Mouse (Mus musculus) thymus, postnatal 4 days (tissue): ENCODE results near the gene Foxn2.
"Not testable (repeated sequence)": the region's sequence is repeated elsewhere in the genome, so short reads cannot be mapped to it uniquely, and the experiment has no call there.

Experiments
- DNase-seq: peaks from one replicate; pipeline ENCODE4 v3.0.0; 2021

Foxn2 gene

DNA sequence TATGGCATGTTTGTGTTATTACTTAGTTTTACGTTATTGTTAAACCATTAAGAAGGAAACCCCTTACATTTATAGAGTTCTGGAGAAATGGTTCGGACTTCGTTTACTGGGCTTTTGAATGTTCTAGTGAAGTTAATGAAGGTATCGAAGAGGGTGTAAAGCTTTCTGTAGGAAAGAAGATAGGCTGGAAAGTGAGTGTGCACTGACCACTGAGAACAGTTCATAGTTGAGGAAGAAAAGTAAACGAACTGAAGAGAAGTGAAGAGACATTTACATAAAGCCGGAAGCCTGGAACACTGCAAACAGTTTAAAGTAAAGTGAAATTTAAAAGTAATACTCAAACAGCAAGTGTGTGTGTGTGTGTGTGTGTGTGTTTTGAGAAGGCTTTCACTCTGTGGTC lies 2.1 kb downstream of the Foxn2 start:
- no peak for DNase-seq

DNA sequence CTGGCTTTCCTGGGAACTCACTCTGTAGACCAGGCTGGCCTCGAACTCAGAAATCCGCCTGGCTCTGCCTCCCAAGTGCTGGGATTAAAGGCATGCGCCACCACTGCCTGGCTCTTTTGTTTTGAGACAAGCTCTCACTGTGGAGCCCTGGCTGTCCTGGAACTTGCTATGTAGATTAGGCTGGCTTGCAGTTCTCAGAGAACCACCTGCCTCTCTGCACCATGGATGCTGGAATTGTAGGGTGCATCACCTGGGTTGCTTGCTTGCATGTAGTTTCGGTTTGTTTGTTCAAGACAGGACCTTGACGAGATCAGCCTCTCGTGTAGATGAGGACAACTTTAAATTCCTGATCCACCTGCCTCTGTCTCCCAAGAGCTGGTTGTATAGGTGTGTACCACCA lies 2.7 kb downstream of the Foxn2 start:
- DNase-seq, result no peak

DNA sequence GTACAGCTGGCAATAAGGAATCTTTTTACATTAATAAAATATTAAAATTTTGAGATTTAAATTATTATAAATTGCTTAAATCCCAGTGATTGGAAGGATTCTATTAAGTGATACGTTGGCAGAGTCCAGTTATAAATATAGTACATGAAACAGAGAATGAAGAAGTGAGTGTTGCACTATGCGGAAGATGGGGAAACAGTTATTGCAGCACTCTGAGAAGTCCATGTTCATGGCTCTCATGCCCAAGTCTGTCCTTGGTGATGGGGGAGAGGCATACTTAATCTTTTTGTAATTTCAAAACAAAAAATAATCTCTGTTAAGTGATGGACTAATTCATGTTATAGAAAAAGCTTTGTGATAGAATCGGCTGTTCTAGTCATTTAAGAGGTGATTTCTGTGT lies 17.6 kb downstream of the Foxn2 start:
- no peak for DNase-seq

GRCm38 (mm10) chr17:88459516-88459915 lies 19.0 kb downstream of the Foxn2 start:
- DNase-seq, result no peak

- no peak for DNase-seq
These were observed 19.7 kb downstream of the Foxn2 start for GRCm38 (mm10) chr17:88459916-88460901.

DNA sequence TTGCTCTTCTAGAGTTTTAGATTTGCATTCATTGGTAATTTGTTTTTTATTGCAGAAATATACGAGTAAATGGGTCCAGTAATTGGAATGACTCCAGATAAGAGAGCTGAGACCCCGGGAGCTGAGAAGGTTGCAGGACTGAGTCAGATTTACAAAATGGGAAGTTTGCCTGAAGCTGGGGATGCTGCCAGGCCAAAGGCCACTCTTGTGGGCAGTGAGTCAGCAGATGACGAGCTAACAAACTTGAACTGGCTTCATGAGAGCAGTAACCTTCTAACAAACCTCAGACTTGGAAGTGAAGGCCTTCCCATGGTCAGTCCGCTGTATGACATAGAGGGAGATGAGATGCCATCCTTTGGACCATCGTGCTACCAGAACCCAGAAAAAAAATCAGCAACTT lies 22.1 kb downstream of the Foxn2 start:
- DNase-seq, result no peak

DNA sequence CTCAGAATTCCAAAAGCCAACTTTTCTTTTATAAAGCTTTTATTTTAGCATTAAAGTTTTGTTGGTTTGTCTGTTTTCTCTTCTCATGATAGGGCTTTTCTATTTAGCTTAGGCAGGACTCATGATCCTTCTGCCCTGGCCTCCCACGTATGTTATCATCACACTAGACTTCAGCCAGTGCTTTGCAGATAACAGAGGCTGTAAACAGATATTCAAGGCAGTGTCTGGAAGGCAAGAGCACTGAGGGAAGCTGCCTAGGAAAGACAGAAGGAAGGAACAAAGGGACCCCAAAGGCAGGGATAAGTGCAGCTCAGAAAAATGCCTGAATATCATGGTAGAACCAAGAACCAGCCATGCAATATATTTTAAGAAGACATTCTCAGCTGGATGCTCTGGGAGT lies 26.1 kb downstream of the Foxn2 start:
- no peak for DNase-seq

DNA sequence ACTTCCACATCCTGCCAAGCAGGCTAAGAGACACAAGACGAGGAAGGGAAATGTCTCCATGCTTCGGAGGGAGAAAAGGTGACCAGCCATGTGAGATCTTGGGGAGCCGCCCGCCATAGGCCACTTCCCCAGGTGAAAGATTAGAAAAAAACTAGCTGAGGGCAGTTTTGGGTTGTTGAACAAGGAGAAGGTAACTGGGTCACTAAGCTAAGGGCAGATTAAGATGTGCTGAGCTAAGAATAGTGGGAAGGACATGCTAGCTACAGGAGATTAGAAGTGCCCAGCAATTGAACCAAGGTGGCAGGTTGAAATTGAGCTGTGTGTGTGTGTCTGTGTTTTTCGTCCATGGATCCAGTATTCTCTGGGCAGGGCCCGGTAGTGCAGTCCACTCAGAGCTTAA lies 27.2 kb downstream of the Foxn2 start:
- DNase-seq, result no peak

- not testable (repeated sequence) for DNase-seq
These were observed 28.3 kb downstream of the Foxn2 start for GRCm38 (mm10) chr17:88468655-88469398.

DNA sequence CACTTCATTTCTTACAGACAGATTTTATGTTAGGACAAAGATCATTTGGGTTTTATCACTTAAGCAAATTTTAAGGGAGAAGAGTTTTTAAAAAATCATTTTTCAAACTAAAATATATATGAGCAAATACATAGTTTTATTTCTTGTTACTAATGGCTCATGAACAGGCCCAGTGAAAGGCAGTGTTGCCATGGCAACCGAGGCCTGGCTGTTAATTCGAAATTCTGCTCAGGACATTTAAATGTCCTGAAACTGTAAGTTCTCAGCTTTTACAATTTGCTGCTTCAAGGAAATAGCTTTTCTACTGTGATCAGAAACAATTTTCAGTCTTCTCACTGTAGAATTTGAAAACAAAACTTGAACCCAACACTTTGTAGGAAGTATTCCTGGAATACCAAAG lies 33.3 kb downstream of the Foxn2 start:
- no peak for DNase-seq

DNA sequence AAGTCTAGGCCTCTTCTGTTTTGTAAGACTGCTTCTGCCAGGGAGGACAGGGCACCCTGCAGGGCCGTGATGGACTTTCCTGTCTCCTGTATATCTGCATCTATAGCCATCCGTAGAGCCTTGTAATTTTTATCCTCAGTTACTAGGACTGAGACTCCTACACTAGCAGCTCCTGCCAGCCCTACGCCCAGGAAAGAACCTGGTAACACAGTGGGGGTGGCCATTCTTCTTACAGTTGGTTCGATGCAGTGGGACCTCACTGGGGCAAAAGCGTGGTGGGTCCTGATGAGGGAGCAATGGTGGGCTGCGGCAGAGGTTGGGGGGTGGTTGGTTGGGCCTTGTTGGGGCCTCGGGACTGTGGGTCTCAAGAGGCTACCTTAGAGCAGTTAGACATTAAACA lies 36.7 kb downstream of the Foxn2 start:
- no peak for DNase-seq

DNA sequence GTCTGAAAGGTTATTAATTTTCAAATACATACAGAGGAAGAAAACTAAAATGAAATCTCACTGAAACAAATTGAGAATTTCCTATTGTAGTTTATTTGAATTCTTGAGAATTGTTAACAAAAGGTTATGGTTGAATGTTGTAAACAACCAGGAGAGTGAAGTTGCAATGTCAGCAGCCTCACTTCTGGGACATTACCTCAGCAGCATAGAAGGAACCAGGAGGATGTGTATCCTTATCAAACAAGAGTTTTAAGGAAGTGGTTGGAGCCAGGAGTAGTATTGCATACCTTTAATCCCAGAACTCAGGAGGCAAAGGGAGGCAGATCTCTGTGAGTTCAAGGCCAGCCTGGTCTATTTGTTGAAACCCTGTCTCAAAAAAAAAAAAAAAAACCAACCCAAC lies 37.2 kb downstream of the Foxn2 start:
- no peak for DNase-seq

- DNase-seq, result no peak
These were observed 38.5 kb downstream of the Foxn2 start for GRCm38 (mm10) chr17:88479040-88479439.

GRCm38 (mm10) chr17:88480369-88480768 lies 39.9 kb downstream of the Foxn2 start:
- no peak for DNase-seq

DNA sequence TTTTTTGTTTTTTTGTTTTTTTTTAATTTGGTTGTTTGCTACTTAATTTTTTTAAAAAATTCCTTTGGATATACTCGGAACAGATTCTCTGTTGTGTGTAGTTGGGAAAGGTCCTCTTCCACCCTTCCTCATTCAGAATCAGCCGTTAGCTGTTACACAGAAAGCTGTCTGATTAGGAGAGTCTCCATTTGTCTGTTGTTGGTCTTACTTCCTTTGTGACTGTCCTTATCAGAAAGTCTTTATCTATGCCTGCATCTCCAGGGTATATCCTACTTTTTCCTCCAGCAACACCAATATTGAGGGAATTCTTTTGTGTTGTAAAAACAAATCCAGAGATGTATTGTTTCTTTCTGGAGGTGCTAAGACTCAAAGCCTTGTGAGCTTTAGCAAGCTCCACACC lies 40.6 kb downstream of the Foxn2 start:
- no peak for DNase-seq

- no peak for DNase-seq
These were observed 41.1 kb downstream of the Foxn2 start for GRCm38 (mm10) chr17:88481587-88481986.

GRCm38 (mm10) chr17:88484539-88484938 lies 44.0 kb downstream of the Foxn2 start:
- no peak for DNase-seq

- no peak for DNase-seq
These were observed 44.4 kb downstream of the Foxn2 start for GRCm38 (mm10) chr17:88484951-88485350.

DNA sequence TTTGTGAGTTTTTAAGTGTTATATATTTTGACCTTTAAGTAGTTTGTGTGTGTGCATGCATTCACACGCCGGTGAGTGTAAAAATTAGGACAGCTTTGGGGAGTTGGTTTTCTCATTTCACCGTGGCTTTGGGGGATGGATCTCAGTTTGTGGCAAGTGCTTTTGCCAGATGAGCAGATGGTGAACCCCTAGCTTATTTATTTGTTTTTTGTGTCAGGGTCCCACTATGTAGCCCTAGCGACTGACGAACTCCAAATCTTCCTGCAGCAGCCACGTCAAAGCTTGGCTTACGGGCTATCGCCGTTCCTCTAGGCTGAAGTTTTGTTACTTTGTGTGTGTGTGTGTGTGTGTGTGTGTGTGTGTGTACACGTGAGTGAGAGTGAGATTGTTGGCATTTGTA lies 50.0 kb downstream of the Foxn2 start:
- DNase-seq, result no peak

DNA sequence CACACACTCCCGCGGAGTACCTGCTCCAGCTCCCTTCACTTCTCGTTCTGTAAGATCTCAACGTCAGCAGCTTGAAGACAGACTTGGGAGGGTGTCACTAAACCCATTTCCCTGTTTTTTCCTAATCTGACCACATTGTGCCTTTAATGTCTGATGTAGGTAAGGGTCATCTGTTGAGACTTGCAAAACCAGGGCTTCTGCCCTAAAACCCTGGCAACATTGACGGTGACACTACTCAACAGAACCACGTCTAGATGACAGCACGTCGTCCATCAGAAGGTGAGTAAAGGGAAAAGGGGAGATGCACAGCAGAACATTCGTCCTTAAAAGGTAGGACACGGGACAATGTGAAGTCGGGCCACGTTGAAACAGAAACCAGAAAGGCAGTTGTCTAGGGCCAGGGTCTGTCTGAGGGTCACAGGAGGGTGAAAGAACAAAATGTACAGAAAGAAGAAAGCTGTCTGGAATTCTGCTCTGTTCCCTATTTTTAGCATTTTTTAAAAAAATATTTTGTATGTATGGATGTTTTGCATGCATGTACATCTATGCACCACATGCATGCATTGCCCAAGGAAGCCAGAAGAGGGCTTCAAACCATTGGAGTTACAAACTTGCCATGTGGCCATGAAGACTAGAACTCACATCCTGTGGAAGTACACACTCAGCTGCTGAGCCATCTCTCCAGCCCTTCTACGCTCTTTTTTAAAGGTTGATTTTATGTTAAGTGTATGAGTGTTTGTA lies 51.0 kb downstream of the Foxn2 start:
- peak; percentile 52 for DNase-seq

- no peak for DNase-seq
These were observed 51.6 kb downstream of the Foxn2 start for GRCm38 (mm10) chr17:88492107-88492460.

DNA sequence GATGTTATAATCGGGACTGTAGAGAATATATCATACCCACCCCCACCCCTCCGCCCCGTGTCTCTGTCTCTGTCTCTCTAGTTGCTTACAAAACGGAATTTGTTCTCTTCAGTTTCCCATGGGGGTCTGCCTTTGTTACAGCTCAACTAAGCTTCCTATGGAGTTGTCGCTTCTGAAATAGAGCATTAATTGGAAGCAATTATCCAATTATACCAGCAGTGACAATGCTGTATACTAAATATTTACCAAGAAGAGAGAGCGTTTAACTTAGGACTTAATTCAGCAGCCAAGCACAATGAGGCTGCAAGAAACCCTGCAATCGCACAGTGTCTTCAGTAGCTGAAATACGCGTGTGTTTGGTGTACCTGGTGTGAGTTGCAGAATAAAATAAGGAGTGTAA lies 53.0 kb downstream of the Foxn2 start:
- no peak for DNase-seq

- no peak for DNase-seq
These were observed 53.7 kb downstream of the Foxn2 start for GRCm38 (mm10) chr17:88494121-88494771.
